Mouse (Mus musculus) CD8-positive naive resting alpha-beta T cell, adult 2 months (primary cell): Measurements from ENCODE around the gene Gm13941.

ENCODE experiments used
- DNase-seq, 2 experiments: peaks; one replicate each; pipeline ENCODE4 v3.0.0; 2022; ENCODE audit warnings: low read depth in 2 of 2, low spot score in 2 of 2

The Gm13941 gene

DNA sequence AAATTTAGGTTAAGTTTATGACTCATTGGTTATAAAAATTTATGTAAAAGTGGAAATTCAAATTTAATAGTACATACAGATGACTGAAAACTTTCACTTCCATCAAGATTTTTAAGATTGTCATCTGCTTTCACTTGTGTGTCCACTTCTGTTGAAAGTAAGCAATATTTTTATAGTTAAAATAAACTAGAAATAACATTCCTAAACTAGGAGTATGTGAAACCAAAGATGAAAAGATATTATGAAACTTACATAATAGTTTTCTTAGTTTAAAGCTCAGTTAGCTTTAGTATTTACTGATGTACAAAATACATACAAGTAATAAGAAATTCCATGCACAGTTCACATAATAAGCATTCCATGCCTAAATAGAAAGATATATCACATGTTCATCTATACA is at the start of gene Gm13941:
Gene Gm13941, minus strand, starts transcription at position 101 of the 400 bp plus-strand sequence.
- no peak for DNase-seq

DNA sequence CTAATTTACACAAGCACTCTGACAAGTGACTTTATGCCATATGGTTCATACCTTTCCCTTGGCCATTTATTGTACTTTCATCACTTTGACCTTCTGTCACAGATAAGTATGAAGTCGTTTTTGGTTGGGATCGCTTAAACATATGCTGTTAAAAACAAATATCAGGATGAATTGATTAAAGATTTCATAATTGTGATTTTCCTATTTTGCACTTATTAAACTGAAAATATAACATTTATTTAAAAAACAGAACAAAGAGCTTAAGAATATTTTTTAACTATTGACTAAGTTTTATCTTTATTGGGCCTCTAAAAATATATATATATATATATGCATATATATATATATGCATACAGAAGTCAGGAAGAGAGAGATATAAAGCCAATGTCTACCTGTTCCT is 47.1 kb upstream of the Gm13941 start, which contains the start of gene Gm15130:
Gene Gm15130, minus strand, starts transcription at position 101 of the 400 bp plus-strand sequence.
- no peak for DNase-seq

DNA sequence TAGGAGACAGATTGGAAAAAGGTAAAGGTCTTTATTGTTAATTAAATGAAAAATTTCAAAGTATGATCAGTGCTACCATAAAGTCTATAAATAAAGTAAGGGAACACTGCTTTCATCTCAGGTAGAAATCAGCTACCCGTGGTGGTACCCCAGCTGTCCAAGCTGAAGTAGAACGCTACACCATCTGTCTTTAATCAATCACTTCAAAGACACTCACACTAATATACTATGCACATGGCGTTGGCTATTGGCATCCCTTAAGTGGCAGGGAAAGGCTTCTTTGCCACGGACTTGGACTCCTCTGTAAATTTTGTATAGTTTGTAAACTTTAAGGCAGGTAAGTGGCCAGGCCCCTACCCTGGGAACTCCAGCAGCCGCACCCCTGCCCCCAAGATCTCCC is 30.0 kb upstream of the Gm13941 start:
- no peak for DNase-seq

DNA sequence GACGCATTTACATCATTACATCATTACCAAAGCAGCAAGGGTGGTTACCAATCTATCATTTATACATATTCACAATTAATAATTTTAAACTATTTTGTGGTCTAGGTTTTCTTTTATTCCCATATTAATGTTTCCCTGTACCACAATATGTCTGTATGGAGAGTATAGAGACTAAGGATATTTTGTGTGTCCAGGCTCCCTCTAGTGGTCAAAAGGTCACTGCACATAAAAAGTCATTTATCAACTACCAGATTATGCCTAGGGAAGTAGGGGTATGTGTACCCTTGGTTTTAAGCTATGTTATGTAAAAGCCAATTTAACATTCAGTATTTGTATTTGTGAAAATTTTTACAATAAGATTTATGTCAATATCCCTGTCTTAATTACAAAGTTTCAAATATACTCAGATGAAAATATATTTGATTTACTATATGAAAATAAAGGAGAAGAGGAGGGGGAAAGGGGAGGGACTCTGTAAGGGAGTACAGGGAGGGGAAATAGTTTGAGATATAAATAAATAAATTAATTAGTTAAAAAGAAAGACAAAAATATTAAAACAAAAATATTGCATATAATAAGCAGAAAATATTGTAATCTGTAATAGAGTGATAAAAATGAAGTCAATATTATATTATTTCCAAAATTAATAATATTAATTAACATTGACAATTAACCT is 47.1 kb downstream of the Gm13941 start:
- DNase-seq, result no peak
